Mouse (Mus musculus) left cerebral cortex, postnatal 10 days (tissue): ENCODE results near the gene Slc15a3. TPM values are rescaled to one million over a fixed set of nuclear protein-coding genes. Genes with fewer than 3 reads are reported as not detected.

Source experiments
- DNase-seq, 2 experiments: peaks; one replicate each; pipeline ENCODE4 v3.0.0; 2021 to 2022; ENCODE audit warnings: low spot score in 2 of 2, mixed read lengths in 1 of 2; ENCODE audit errors: extremely low spot score in 1 of 2
- intact Hi-C: fragments of 180-260 bp; cut with DNase I; formaldehyde crosslinking; loops from one replicate; pipeline ENCODE4 v1.15.1; 2025
- total RNA-seq, 2 experiments: library from RNA; stranded (reverse); gene quantifications; 2 replicates each; pipeline ENCODE4 v1.2.3; 2021

Slc15a3 gene
- total RNA-seq, 2 experiments from 2014 or later: 1.1 to 1.6 TPM

- DNase-seq: no peak
- intact Hi-C loops: loop anchor here (10.0 kb wide), 1 partner anchor 102 kb away; no protein-coding TSS in a partner anchor
Observed at GRCm38 (mm10) chr19:10816462-10816861, 23.1 kb upstream of the Slc15a3 start.

GRCm38 (mm10) chr19:10818217-10818946 is 21.1 kb upstream of the Slc15a3 start:
- intact Hi-C loops: loop anchor here (10.0 kb wide), 1 partner anchor 104 kb away; no protein-coding TSS in a partner anchor

GRCm38 (mm10) chr19:10821319-10821718 is 18.2 kb upstream of the Slc15a3 start:
- DNase-seq: no peak
- intact Hi-C loops: no loop called here

More at GRCm38 (mm10) chr19:10818217-10818946, 21.1 kb upstream of the Slc15a3 start:
- no peak for DNase-seq

- no peak for DNase-seq
- intact Hi-C loops: no loop called here
Observed at GRCm38 (mm10) chr19:10822534-10822933, 17.0 kb upstream of the Slc15a3 start.

GRCm38 (mm10) chr19:10824061-10824460 is 15.5 kb upstream of the Slc15a3 start:
- no peak for DNase-seq
- intact Hi-C loops: no loop called here

GRCm38 (mm10) chr19:10828321-10828720 is 11.2 kb upstream of the Slc15a3 start:
- DNase-seq: no peak
- intact Hi-C loops: no loop called here

- intact Hi-C loops: no loop called here
- DNase-seq: no peak
Observed at GRCm38 (mm10) chr19:10829436-10830175, 9.9 kb upstream of the Slc15a3 start, which contains the start of gene Cd6. Cd6 (minus strand) TSS chr19:10830058.

- intact Hi-C loops: no loop called here
- peak in 1 of 2 experiments; percentile 87 for DNase-seq
Observed at GRCm38 (mm10) chr19:10831424-10831823, 8.1 kb upstream of the Slc15a3 start.

GRCm38 (mm10) chr19:10832030-10832429 is 7.5 kb upstream of the Slc15a3 start:
- intact Hi-C loops: no loop called here
- no peak for DNase-seq

GRCm38 (mm10) chr19:10833611-10834010 is 5.9 kb upstream of the Slc15a3 start:
- intact Hi-C loops: no loop called here
- no peak for DNase-seq

GRCm38 (mm10) chr19:10835671-10836070 is 3.9 kb upstream of the Slc15a3 start:
- intact Hi-C loops: no loop called here
- no peak for DNase-seq

GRCm38 (mm10) chr19:10841721-10842626 is 2.4 kb downstream of the Slc15a3 start:
- intact Hi-C loops: no loop called here
- DNase-seq: peak in 1 of 2 experiments; percentile 36

GRCm38 (mm10) chr19:10842914-10843313 is 3.4 kb downstream of the Slc15a3 start:
- intact Hi-C loops: no loop called here
- no peak for DNase-seq

GRCm38 (mm10) chr19:10844206-10844605 is 4.7 kb downstream of the Slc15a3 start:
- intact Hi-C loops: no loop called here

GRCm38 (mm10) chr19:10845454-10845853 is 5.9 kb downstream of the Slc15a3 start:
- no peak for DNase-seq
- intact Hi-C loops: no loop called here

More at GRCm38 (mm10) chr19:10844206-10844605, 4.7 kb downstream of the Slc15a3 start:
- DNase-seq: no peak

- intact Hi-C loops: no loop called here
- no peak for DNase-seq
Observed at GRCm38 (mm10) chr19:10846150-10846549, 6.6 kb downstream of the Slc15a3 start.

- peak in 1 of 2 experiments; percentile 45 for DNase-seq
- intact Hi-C loops: no loop called here
Observed at GRCm38 (mm10) chr19:10847311-10848087, 8.0 kb downstream of the Slc15a3 start.

GRCm38 (mm10) chr19:10855422-10855821 is 15.9 kb downstream of the Slc15a3 start:
- intact Hi-C loops: no loop called here
- no peak for DNase-seq
